ENCODE assay signal across 8 mouse cellular contexts in genomic region chr7:27474490-27474954, GRCm38 (mm10). TPM values are rescaled to one million over a fixed set of nuclear protein-coding genes. Genes with fewer than 3 reads are reported as not detected.
DNase-seq lines count a peak whose midpoint lies in the region; ATAC-seq and TF ChIP-seq lines count a peak whose summit lies in the region.

No protein-coding gene starts in this region.

- under 1% methylated on average over 23 of the region's 23 CpGs for WGBS in heart, embryonic 15.5 days
- WGBS in liver, embryonic 14.5 days (ENCODE audit: insufficient replicate concordance) = under 1% methylated on average over 23 of the region's 23 CpGs
- 0% methylated on average over 23 of the region's 23 CpGs for WGBS in neural tube, embryonic 11.5 days
- under 1% methylated on average over 23 of the region's 23 CpGs for WGBS in stomach, postnatal 0 days

- ATAC-seq in CD4-positive, CD25-positive, alpha-beta regulatory T cell, adult 4 months = peak; percentile 75
- ATAC-seq in heart, embryonic 15.5 days (replicated peaks; ENCODE audit: insufficient number of reproducible peaks, insufficient read depth, low FRiP score, low read depth) = peak; percentile 90
- ATAC-seq in liver, embryonic 14.5 days (ENCODE audit: insufficient read depth) = peak; percentile 85
- peak; percentile 82 for ATAC-seq in neural tube, embryonic 11.5 days (ENCODE audit: insufficient read depth, low FRiP score, low TSS enrichment)
- peak; percentile 95 for ATAC-seq in stomach, postnatal 0 days (ENCODE audit: low FRiP score, low TSS enrichment)

- H3K27ac ChIP-seq in heart, embryonic 15.5 days = peak overlapping the region; percentile 95
- peak overlapping the region; percentile 93 for H3K27ac ChIP-seq in liver, embryonic 14.5 days
- no peak overlapping the region; the same call in 1 of the 2 replicates for H3K27ac ChIP-seq in neural tube, embryonic 11.5 days (ENCODE audit: low read depth, low read length)
- peak overlapping the region; percentile 97 for H3K27ac ChIP-seq in stomach, postnatal 0 days (replicated peaks)

- peak; percentile 84 for TF ChIP-seq CTCF in liver, embryonic 14.5 days (IDR thresholded peaks at IDR 0.05; ENCODE audit: low read depth)
- peak; percentile 80 for TF ChIP-seq CTCF in stomach, postnatal 0 days (IDR thresholded peaks at IDR 0.05; ENCODE audit: low read depth)

- H3K4me1 ChIP-seq in heart, embryonic 15.5 days (replicated peaks) = peaks cover 28% of the 10 kb centered on the region
- H3K4me1 ChIP-seq in liver, embryonic 14.5 days (replicated peaks; ENCODE audit: control insufficient read depth in 2 of 2, insufficient read depth in 2 of 2, low read length in 1 of 2) = peaks cover 22 to 34% of the 10 kb centered on the region in 2 experiments
- H3K4me1 ChIP-seq in neural tube, embryonic 11.5 days (ENCODE audit: control insufficient read depth, insufficient read depth, low read length) = no peaks in the 10 kb centered on the region
- no peaks in the 10 kb centered on the region for H3K4me1 ChIP-seq in stomach, postnatal 0 days (replicated peaks; ENCODE audit: control insufficient read depth, insufficient read depth)

- peak overlapping the region; percentile 87 for H3K4me3 ChIP-seq in heart, embryonic 15.5 days
- H3K4me3 ChIP-seq in liver, embryonic 14.5 days (ENCODE audit: insufficient read depth in 1 of 2, low read depth in 2 of 2, low read length in 2 of 2) = peak overlapping the region; percentile 67 to 87
- H3K4me3 ChIP-seq in neural tube, embryonic 11.5 days (ENCODE audit: low read depth, low read length) = peak overlapping the region; percentile 64
- peak overlapping the region; percentile 85 for H3K4me3 ChIP-seq in stomach, postnatal 0 days (ENCODE audit: low read depth, low read length)

- peak overlapping the region; percentile 76 for H3K4me2 ChIP-seq in heart, embryonic 15.5 days
- H3K4me2 ChIP-seq in liver, embryonic 14.5 days (ENCODE audit: low read depth) = peak overlapping the region; percentile 74
- H3K4me2 ChIP-seq in neural tube, embryonic 11.5 days (ENCODE audit: low read depth) = peak overlapping the region; percentile 81
- H3K4me2 ChIP-seq in stomach, postnatal 0 days (replicated peaks; ENCODE audit: low read depth) = peak overlapping the region; percentile 64

- H3K36me3 ChIP-seq in heart, embryonic 15.5 days = peaks cover 10% of the 10 kb centered on the region; the same call in 1 of the 2 replicates
- peaks cover 18% of the 10 kb centered on the region for H3K36me3 ChIP-seq in liver, embryonic 14.5 days (replicated peaks; ENCODE audit: control insufficient read depth, insufficient read depth, low read depth)
- H3K36me3 ChIP-seq in neural tube, embryonic 11.5 days (ENCODE audit: control insufficient read depth, insufficient read depth, low read length) = peaks cover 3% of the 10 kb centered on the region; the same call in 1 of the 2 replicates
- peaks cover 4% of the 10 kb centered on the region; the same call in 1 of the 2 replicates for H3K36me3 ChIP-seq in stomach, postnatal 0 days (ENCODE audit: control insufficient read depth, insufficient read depth, low read length)

- H3K9ac ChIP-seq in heart, embryonic 15.5 days = peak overlapping the region; percentile 86
- H3K9ac ChIP-seq in liver, embryonic 14.5 days (replicated peaks) = peak overlapping the region; percentile 76
- peak overlapping the region; percentile 59 for H3K9ac ChIP-seq in neural tube, embryonic 11.5 days (ENCODE audit: low read length)
- H3K9ac ChIP-seq in stomach, postnatal 0 days (ENCODE audit: low read length) = peak overlapping the region; percentile 86

- H3K9me3 ChIP-seq in heart, embryonic 15.5 days (replicated peaks) = no peaks in the 10 kb centered on the region
- no peaks in the 10 kb centered on the region for H3K9me3 ChIP-seq in liver, embryonic 14.5 days (ENCODE audit: control insufficient read depth, low read length)
- H3K9me3 ChIP-seq in neural tube, embryonic 11.5 days (ENCODE audit: control insufficient read depth, low read length) = no peaks in the 10 kb centered on the region
- H3K9me3 ChIP-seq in stomach, postnatal 0 days (ENCODE audit: control insufficient read depth, low read length) = no peaks in the 10 kb centered on the region

- no peaks in the 10 kb centered on the region for H3K27me3 ChIP-seq in heart, embryonic 15.5 days
- no peaks in the 10 kb centered on the region for H3K27me3 ChIP-seq in liver, embryonic 14.5 days (ENCODE audit: control insufficient read depth, insufficient read depth, low read length)
- H3K27me3 ChIP-seq in neural tube, embryonic 11.5 days (ENCODE audit: control insufficient read depth, insufficient read depth, low read length) = no peaks in the 10 kb centered on the region
- H3K27me3 ChIP-seq in stomach, postnatal 0 days (ENCODE audit: control insufficient read depth, insufficient read depth, low read length) = no peaks in the 10 kb centered on the region

- peak; percentile 98 for DNase-seq in c-Kit-negative CD71-positive TER-119-positive erythroid progenitor cells, embryonic 14.5 days (ENCODE audit: low read depth, low spot score)
- DNase-seq in fibroblast of lung, adult 2 months (ENCODE audit: low read depth) = peak; percentile 99
- peak; percentile 100 for DNase-seq in kidney, postnatal 25 days
- peak; percentile 99 to 100 (median 99) for DNase-seq in liver, embryonic 14.5 days (ENCODE audit: low read depth in 3 of 3, low spot score in 3 of 3)
- DNase-seq in neural tube, embryonic 11.5 days (ENCODE audit: low spot score) = peak; percentile 97
- peak; percentile 99 for DNase-seq in stomach, postnatal 0 days (ENCODE audit: low spot score)

- peak; percentile 59 for TF ChIP-seq EP300 in liver, embryonic 14.5 days (IDR thresholded peaks at IDR 0.05; ENCODE audit: low read depth)
- TF ChIP-seq EP300 in stomach, postnatal 0 days (optimal IDR thresholded peaks at IDR 0.05) = peak; percentile 61

RNA-seq across cellular contexts. Expression of gene Sertad3, which starts 1.0 kb away (rescaled TPM):
- polyA plus RNA-seq in CD4-positive, CD25-positive, alpha-beta regulatory T cell, adult 4 months (2017; shearing (Covaris generic)) = 10 to 100 TPM; 50.9 to 60.1 TPM
- 19.0 and 21.9 TPM in 2 replicates for polyA plus RNA-seq in heart, embryonic 15.5 days (2015; fragmentation: Nextera tagmentation; extraction: Ambion mirVana)
- 22.6 and 24.0 TPM in 2 replicates for polyA plus RNA-seq in liver, embryonic 14.5 days (2012; rRNA removed)
- polyA plus RNA-seq in liver, embryonic 14.5 days (2014; fragmentation: Nextera tagmentation; extraction: Ambion mirVana) = 22.5 and 25.3 TPM in 2 replicates
- polyA plus RNA-seq in neural tube, embryonic 11.5 days (2014; fragmentation: Nextera tagmentation; extraction: Ambion mirVana) = 22.8 and 24.0 TPM in 2 replicates
- 23.9 and 25.2 TPM in 2 replicates for polyA plus RNA-seq in stomach, postnatal 0 days (2015; fragmentation: Nextera tagmentation; extraction: Ambion mirVana)

RNA-seq across cellular contexts. Expression of gene Sertad1, which starts 12.2 kb away (rescaled TPM):
- 10 to 100 TPM; 46.0 to 51.9 TPM for polyA plus RNA-seq in CD4-positive, CD25-positive, alpha-beta regulatory T cell, adult 4 months (2017; shearing (Covaris generic))
- polyA plus RNA-seq in heart, embryonic 15.5 days (2015; fragmentation: Nextera tagmentation; extraction: Ambion mirVana) = 34.9 and 37.2 TPM in 2 replicates
- polyA plus RNA-seq in liver, embryonic 14.5 days (2012; rRNA removed) = 9.9 and 13.5 TPM in 2 replicates
- polyA plus RNA-seq in liver, embryonic 14.5 days (2014; fragmentation: Nextera tagmentation; extraction: Ambion mirVana) = 19.7 and 20.3 TPM in 2 replicates
- polyA plus RNA-seq in neural tube, embryonic 11.5 days (2014; fragmentation: Nextera tagmentation; extraction: Ambion mirVana) = 17.0 and 18.4 TPM in 2 replicates
- polyA plus RNA-seq in stomach, postnatal 0 days (2015; fragmentation: Nextera tagmentation; extraction: Ambion mirVana) = 50.0 and 53.0 TPM in 2 replicates

RNA-seq across cellular contexts. Expression of gene Prx, which starts 24.6 kb away (rescaled TPM):
- polyA plus RNA-seq in CD4-positive, CD25-positive, alpha-beta regulatory T cell, adult 4 months (2017; shearing (Covaris generic)) = under 1 TPM; 0.22 to 0.62 TPM
- 1.7 and 3.0 TPM in 2 replicates for polyA plus RNA-seq in heart, embryonic 15.5 days (2015; fragmentation: Nextera tagmentation; extraction: Ambion mirVana)
- polyA plus RNA-seq in liver, embryonic 14.5 days (2012; rRNA removed) = 0.55 and 0.73 TPM in 2 replicates
- 0.23 and 0.29 TPM in 2 replicates for polyA plus RNA-seq in liver, embryonic 14.5 days (2014; fragmentation: Nextera tagmentation; extraction: Ambion mirVana)
- polyA plus RNA-seq in neural tube, embryonic 11.5 days (2014; fragmentation: Nextera tagmentation; extraction: Ambion mirVana) = 0.99 and 1.3 TPM in 2 replicates
- 2.1 and 2.2 TPM in 2 replicates for polyA plus RNA-seq in stomach, postnatal 0 days (2015; fragmentation: Nextera tagmentation; extraction: Ambion mirVana)

RNA-seq across cellular contexts. Expression of gene Blvrb, which starts 26.7 kb away (rescaled TPM):
- 10 to 100 TPM; 14.1 to 19.9 TPM for polyA plus RNA-seq in CD4-positive, CD25-positive, alpha-beta regulatory T cell, adult 4 months (2017; shearing (Covaris generic))
- polyA plus RNA-seq in heart, embryonic 15.5 days (2015; fragmentation: Nextera tagmentation; extraction: Ambion mirVana) = 51.4 and 67.5 TPM in 2 replicates
- 673 and 878 TPM in 2 replicates for polyA plus RNA-seq in liver, embryonic 14.5 days (2012; rRNA removed)
- 1,114 and 1,162 TPM in 2 replicates for polyA plus RNA-seq in liver, embryonic 14.5 days (2014; fragmentation: Nextera tagmentation; extraction: Ambion mirVana)
- polyA plus RNA-seq in neural tube, embryonic 11.5 days (2014; fragmentation: Nextera tagmentation; extraction: Ambion mirVana) = 34.3 and 34.5 TPM in 2 replicates
- polyA plus RNA-seq in stomach, postnatal 0 days (2015; fragmentation: Nextera tagmentation; extraction: Ambion mirVana) = 97.3 and 103 TPM in 2 replicates

RNA-seq across cellular contexts. Expression of gene Sptbn4, which starts 27.0 kb away (rescaled TPM):
- polyA plus RNA-seq in CD4-positive, CD25-positive, alpha-beta regulatory T cell, adult 4 months (2017; shearing (Covaris generic)) = under 1 TPM; 0.28 to 0.32 TPM
- polyA plus RNA-seq in heart, embryonic 15.5 days (2015; fragmentation: Nextera tagmentation; extraction: Ambion mirVana) = 0.11 and 0.39 TPM in 2 replicates
- polyA plus RNA-seq in liver, embryonic 14.5 days (2012; rRNA removed) = 0.06 TPM in 2 replicates
- polyA plus RNA-seq in liver, embryonic 14.5 days (2014; fragmentation: Nextera tagmentation; extraction: Ambion mirVana) = 0.05 and 0.06 TPM in 2 replicates
- 0.23 and 0.34 TPM in 2 replicates for polyA plus RNA-seq in neural tube, embryonic 11.5 days (2014; fragmentation: Nextera tagmentation; extraction: Ambion mirVana)
- 0.24 and 0.25 TPM in 2 replicates for polyA plus RNA-seq in stomach, postnatal 0 days (2015; fragmentation: Nextera tagmentation; extraction: Ambion mirVana)
